Mouse (Mus musculus) embryo, embryonic 10 days (tissue): Measurements from ENCODE around the gene Hoxc13.

Experiments used
- DNase-seq: peaks from one replicate; pipeline ENCODE4 v3.0.0-alpha.2; 2015; ENCODE audit warnings: low spot score

Hoxc13 gene

GRCm38 (mm10) chr15:102937036-102937666 is 16.2 kb downstream of the Hoxc13 start:
- no peak for DNase-seq

- no peak for DNase-seq
Measured at GRCm38 (mm10) chr15:102939256-102940155, 18.6 kb downstream of the Hoxc13 start.

- peak; percentile 67 for DNase-seq
Measured at GRCm38 (mm10) chr15:102942739-102943467, 22.0 kb downstream of the Hoxc13 start.

- DNase-seq: no peak
Measured at GRCm38 (mm10) chr15:102943468-102943813, 22.5 kb downstream of the Hoxc13 start.

- DNase-seq: no peak
Measured at GRCm38 (mm10) chr15:102945185-102946077, 24.5 kb downstream of the Hoxc13 start.

GRCm38 (mm10) chr15:102947276-102947675 is 26.4 kb downstream of the Hoxc13 start:
- DNase-seq: no peak

GRCm38 (mm10) chr15:102948842-102949241 is 27.9 kb downstream of the Hoxc13 start:
- DNase-seq: no peak

- no peak for DNase-seq
Measured at GRCm38 (mm10) chr15:102949696-102950095, 28.8 kb downstream of the Hoxc13 start.

- no peak for DNase-seq
Measured at GRCm38 (mm10) chr15:102950877-102951276, 30.0 kb downstream of the Hoxc13 start.

- no peak for DNase-seq
Measured at GRCm38 (mm10) chr15:102953561-102953960, 32.7 kb downstream of the Hoxc13 start.

GRCm38 (mm10) chr15:102954192-102955006 is 33.5 kb downstream of the Hoxc13 start, which contains the start of gene Hoxc11:
Hoxc11 (plus strand) TSS chr15:102954427.
- DNase-seq: no peak

GRCm38 (mm10) chr15:102955007-102955382 is 34.1 kb downstream of the Hoxc13 start:
- no peak for DNase-seq

GRCm38 (mm10) chr15:102955833-102956640 is 35.1 kb downstream of the Hoxc13 start:
- no peak for DNase-seq

GRCm38 (mm10) chr15:102956906-102957305 is 36.0 kb downstream of the Hoxc13 start:
- DNase-seq: no peak

- no peak for DNase-seq
Measured at GRCm38 (mm10) chr15:102959663-102960191, 38.8 kb downstream of the Hoxc13 start.

- DNase-seq: no peak
Measured at GRCm38 (mm10) chr15:102961728-102962127, 40.8 kb downstream of the Hoxc13 start.

- DNase-seq: no peak
Measured at GRCm38 (mm10) chr15:102962492-102962891, 41.6 kb downstream of the Hoxc13 start.

- DNase-seq: no peak
Measured at GRCm38 (mm10) chr15:102963259-102963658, 42.4 kb downstream of the Hoxc13 start.
